Mouse (Mus musculus): ENCODE data around the gene Nub1.
"Not testable (repeated sequence)": the region's sequence is repeated elsewhere in the genome, so short reads cannot be mapped to it uniquely, and the experiment has no call there.

The Nub1 gene

GRCm38 (mm10) chr5:24685366-24686093, at the start of gene Nub1:
Gene Nub1 (plus strand): TSS chr5:24685532.
- DNase-seq (ENCODE audit: low spot score in 2 of 2) = peak; percentile 95 to 99

DNA sequence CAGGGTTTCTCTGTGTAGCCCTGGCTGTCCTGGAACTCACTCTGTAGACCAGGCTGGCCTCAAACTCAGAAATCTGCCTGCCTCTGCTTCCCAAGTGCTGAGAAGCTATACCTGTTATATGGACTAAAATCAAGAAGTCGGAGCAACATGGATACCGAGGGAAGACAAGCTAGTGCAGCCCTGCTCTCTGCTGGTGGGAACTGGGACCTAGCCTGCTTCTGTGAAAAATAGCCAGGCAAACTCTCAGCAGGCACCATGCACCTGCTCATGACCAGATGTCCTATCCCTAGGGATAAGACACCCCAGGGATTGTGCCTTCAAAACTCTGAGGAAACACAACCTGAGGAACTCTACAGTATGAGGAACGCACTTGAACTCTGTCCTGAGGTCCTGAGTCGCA, 48.3 kb upstream of the Nub1 start:
- DNase-seq (ENCODE audit: low spot score in 2 of 2) = no peak

- DNase-seq (ENCODE audit: low spot score in 2 of 2) = no peak
Measured at GRCm38 (mm10) chr5:24638131-24638530, 47.2 kb upstream of the Nub1 start.

DNA sequence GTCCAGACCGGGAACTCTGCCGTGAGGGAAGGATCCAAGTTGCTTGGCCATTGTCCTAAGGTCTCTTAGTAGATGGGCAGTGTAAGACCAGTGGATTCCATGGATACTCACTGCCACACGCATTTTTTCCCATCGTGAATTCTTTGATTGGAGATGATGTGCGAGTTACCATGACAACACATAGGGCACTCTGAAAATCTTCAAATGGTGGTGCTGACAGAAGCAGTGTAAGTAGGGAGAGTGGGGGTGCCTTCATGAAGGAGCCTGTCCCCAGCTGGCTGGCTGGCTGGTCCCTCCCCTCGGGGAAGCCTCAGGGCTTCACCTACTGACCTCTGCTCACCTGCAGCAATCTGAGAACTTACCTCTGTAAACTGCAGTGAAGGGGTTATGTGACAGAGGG, 46.3 kb upstream of the Nub1 start:
- no peak for DNase-seq (ENCODE audit: low spot score in 2 of 2)

DNA sequence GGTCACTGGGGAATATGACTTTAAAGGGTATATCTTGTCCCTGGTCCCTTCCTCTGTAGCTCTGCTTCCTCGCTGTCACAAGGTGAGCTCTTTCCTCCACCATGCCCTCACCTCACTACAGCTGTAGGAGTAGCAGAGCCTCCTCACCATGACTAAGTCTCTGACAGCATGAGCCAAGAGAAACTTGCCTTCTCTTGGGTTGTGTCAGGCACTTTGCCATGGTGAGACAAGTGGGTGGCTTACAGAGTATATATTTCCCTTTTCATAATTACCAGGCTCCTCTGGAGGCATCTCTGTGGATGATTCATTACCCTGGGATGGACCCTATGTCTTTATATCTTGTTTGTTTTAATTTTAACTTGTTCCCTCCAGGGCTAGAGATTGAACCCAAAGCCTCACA, 39.9 kb upstream of the Nub1 start:
- DNase-seq (ENCODE audit: low spot score in 2 of 2) = no peak

DNA sequence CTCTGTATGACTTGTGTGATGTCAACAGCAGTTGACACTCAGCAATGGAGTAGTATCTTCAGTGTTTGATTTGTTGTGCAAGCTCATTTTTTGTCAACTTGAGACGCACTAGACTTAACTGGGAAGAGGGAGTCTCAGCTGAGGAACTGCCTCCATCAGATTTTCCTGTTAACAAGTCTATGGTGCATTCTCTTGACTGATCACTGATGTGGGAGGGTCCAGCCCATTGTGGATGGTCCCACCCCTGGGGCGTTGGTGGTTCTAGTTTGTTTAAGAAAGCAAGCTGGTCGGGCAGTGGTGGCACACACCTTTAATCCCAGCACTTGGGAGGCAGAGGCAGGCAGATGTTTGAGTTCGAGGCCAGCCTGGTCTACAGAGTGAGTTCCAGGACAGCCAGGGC, 36.1 kb upstream of the Nub1 start:
- DNase-seq (ENCODE audit: low spot score in 2 of 2) = no peak

- DNase-seq (ENCODE audit: low spot score in 2 of 2) = no peak
Measured at GRCm38 (mm10) chr5:24649701-24650100, 35.6 kb upstream of the Nub1 start.

DNA sequence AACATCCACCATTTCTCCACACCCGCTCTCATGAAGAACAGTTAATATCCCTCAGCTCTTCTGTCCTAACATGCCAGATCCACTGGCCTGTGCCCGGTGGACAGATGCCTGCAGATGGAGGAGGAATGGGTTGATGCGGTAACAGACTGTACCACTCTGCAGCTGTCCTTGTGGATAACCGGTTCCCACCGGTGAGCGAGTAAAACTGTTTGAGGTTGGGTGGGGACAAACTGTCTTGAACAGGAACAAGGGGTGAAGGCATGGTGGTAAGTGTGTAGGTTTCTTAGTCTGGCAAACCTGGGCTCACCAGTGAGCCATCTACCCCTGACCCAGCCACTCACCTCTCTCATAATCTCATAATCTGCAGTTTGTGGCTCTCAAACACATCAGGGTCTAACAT, 34.0 kb upstream of the Nub1 start:
- DNase-seq (ENCODE audit: low spot score in 2 of 2) = no peak

DNA sequence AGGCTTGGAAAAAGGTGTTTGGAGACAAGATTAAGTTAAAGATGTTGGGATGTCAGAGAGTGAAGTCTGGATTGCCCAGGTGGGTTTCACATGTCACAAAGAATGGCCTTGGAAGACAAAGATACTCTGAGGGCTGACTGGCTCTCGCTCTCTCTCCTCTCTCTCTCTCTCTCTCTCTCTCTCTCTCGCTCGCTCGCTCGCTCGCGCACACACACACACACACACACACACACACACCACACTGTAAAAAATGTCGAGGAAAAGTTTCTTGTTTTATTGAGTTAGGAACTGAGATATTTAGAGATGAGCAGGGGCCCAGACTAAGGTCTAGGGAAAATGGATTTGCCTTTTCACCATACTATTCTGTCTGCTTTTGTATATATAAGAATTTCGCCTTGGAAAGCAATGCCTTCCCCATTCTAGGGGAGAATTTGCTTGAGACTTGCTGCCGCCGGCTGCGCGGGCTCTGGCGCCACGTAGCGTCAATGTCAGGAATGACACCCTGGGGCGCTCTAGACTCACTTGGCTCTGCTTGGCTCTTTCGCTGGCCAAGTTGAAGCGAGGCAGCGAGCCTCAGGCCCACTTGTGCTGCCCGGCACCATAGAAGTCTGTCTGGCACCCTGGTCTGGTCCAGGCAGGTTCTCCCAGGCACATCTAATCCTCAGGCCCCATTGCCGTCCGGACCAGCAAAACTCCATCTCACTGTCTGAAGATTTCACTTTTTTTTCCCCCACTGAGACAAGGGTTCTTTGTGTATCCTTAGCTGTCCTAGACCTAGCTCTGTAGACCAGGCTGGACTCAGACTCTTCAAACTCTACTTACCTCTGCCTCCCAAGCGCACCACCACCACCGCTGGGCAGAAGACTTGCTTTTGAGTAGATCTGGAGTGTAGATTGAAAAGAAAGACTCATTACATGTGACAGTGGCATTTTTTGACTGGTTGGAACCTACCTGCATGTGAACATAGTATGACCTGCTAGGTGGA, 33.3 kb upstream of the Nub1 start:
- DNase-seq (ENCODE audit: low spot score in 2 of 2) = peak; percentile 56 to 77

- no peak for DNase-seq (ENCODE audit: low spot score in 2 of 2)
Measured at GRCm38 (mm10) chr5:24652780-24653179, 32.6 kb upstream of the Nub1 start.

GRCm38 (mm10) chr5:24654491-24654890, 30.8 kb upstream of the Nub1 start:
- DNase-seq (ENCODE audit: low spot score in 2 of 2) = no peak

DNA sequence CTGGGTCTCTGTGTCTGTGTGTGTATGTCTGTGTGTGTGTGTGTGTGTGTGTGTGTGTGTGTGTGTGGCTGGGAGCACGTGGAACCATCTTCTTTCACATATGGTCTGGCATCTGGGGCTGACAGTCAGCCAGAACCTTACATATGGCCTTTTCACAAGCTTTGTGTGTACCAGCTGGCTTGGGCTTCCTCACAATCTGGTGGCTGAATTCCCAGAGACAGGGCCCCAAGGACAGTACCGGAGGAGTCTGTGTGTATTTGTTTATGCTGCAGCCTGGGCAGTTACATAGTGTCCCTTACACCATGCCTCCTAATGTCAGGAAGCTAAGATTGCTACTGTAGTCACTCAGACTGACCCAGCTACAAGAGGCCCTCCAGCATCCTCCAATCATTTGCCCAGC, 28.2 kb upstream of the Nub1 start:
- DNase-seq (ENCODE audit: low spot score in 2 of 2) = no peak

DNA sequence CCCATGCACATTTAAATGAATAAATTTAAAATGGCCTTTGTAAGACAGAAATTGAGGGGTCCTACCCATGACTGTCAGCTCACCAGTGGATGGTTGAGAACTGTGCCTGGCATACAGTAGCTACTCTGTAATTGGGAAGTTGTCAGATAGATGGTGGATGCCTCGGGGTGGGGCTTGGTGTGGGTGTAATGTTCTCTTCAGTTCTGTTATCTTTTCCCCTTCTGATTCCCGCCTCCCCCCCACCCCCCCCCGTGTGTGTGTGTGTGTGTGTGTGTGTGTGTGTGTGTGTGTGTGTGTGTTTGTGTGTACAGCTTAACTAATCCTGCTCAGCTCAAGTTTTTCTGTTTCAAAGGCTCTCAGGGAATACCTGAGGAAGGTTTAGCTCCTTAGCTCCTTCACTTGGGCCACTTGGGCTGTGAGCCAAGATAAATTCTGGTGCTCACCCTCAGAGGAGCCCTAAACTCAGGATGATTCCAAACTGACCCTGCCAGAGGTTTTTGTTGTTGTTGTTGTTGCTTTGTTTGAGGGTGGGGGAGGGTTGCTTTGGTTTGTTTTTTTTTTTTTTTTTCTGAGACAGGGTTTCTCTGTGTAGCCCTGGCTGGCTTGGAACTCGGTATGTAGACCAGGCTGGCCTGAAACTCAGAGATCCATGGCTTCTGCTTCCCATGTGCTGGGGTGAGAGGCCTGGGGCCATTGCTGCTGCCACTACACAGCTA, 25.5 kb upstream of the Nub1 start:
- no peak for DNase-seq (ENCODE audit: low spot score in 2 of 2)

GRCm38 (mm10) chr5:24661457-24661856, 23.9 kb upstream of the Nub1 start:
- no peak for DNase-seq (ENCODE audit: low spot score in 2 of 2)

DNA sequence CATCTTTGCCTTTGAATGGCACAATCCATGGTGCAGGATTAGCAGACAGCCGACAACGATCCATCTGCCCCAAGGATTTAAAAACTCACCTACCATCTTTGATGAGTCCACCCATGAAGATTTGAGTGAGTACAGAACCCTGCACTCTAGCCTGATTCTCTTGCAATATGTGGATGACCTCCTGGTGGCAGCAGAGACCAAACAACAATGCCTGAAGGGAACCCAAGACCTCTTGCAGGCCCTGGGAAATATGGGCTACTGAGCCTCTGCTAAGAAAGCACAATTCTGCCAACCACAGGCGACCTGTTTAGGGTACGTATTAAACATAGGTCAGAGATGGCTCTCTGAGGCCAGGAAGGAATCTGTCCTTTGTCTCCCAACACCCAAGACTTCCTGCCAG, 11.1 kb upstream of the Nub1 start:
- peak; percentile 69 to 83 for DNase-seq (ENCODE audit: low spot score in 2 of 2)

- no peak for DNase-seq (ENCODE audit: low spot score in 2 of 2)
Measured at GRCm38 (mm10) chr5:24681436-24681835, 3.9 kb upstream of the Nub1 start.

GRCm38 (mm10) chr5:24684578-24685365, 560 bp upstream of the Nub1 start:
- DNase-seq (ENCODE audit: low spot score in 2 of 2) = peak; percentile 45 to 50

- DNase-seq (ENCODE audit: low spot score in 2 of 2) = no peak
Measured at GRCm38 (mm10) chr5:24686176-24686575, 844 bp downstream of the Nub1 start.

- not testable (repeated sequence) for DNase-seq (ENCODE audit: low spot score in 2 of 2)
Measured at GRCm38 (mm10) chr5:24686671-24687420, 1.5 kb downstream of the Nub1 start.

- peak in 1 of 2 experiments; percentile 48 for DNase-seq (ENCODE audit: low spot score in 2 of 2)
Measured at GRCm38 (mm10) chr5:24687696-24688095, 2.4 kb downstream of the Nub1 start.

GRCm38 (mm10) chr5:24696704-24697103, 11.4 kb downstream of the Nub1 start:
- DNase-seq (ENCODE audit: low spot score in 2 of 2) = no peak
